Mouse (Mus musculus): Measurements from ENCODE around the gene Ubac2.

Gene Ubac2

GRCm38 (mm10) chr14:122008261-122008660, 129.8 kb downstream of the Ubac2 start:
- DNase-seq (ENCODE audit: low spot score): no peak

GRCm38 (mm10) chr14:122009502-122009901, 131.1 kb downstream of the Ubac2 start:
- DNase-seq (ENCODE audit: low spot score): peak; percentile 27

- DNase-seq (ENCODE audit: low spot score): no peak
Measured at GRCm38 (mm10) chr14:122010301-122010700, 131.9 kb downstream of the Ubac2 start.

GRCm38 (mm10) chr14:122011768-122012167, 133.3 kb downstream of the Ubac2 start:
- DNase-seq (ENCODE audit: low spot score): no peak

GRCm38 (mm10) chr14:122012193-122012592, 133.8 kb downstream of the Ubac2 start:
- no peak for DNase-seq (ENCODE audit: low spot score)

- no peak for DNase-seq (ENCODE audit: low spot score)
Measured at GRCm38 (mm10) chr14:122012814-122013213, 134.4 kb downstream of the Ubac2 start.

GRCm38 (mm10) chr14:122013417-122013951, 135.1 kb downstream of the Ubac2 start:
- DNase-seq (ENCODE audit: low spot score): no peak

GRCm38 (mm10) chr14:122017958-122018357, 139.5 kb downstream of the Ubac2 start:
- no peak for DNase-seq (ENCODE audit: low spot score)

DNA sequence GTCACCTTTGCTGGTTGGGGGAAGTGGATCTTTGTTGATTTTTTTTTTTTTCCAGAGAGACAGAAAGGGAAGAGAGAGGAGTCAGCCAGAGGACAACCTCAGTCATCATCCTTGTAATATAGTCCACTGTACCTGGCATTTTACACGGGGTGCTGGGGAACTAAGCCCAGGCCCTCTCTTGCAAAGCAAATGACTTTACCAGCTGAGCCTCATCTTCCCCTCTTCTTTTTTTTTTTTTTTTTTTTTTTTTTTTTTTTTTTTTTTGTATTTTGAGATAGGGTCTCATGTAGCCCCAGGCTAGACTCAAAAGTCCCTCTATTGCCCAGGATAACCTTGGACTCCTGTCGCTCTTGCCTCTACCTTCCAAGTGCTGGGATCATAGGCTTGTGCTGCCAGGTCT, 141.0 kb downstream of the Ubac2 start:
- DNase-seq (ENCODE audit: low spot score): no peak

DNA sequence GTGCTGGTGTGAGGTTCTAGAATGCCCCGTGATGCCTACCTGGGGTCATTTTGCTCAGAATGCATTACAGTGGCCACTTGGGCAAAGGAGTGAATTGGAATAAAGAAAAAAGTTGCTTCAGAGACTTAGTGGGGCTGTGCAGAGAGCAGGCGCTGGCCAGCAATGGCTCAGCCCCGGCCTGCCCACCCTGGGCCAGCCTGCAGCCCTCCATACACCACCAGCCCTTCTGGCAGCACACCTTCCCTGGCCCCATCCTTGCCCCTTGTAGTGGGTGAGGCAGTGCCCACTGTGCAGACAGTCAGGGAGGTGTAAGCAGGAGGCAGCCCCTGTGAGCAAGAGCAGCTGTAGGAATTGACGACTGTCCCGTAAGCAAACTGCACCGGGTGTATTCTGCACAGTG, 142.1 kb downstream of the Ubac2 start:
- DNase-seq (ENCODE audit: low spot score): no peak

GRCm38 (mm10) chr14:122023054-122023453, 144.6 kb downstream of the Ubac2 start:
- DNase-seq (ENCODE audit: low spot score): no peak

- no peak for DNase-seq (ENCODE audit: low spot score)
Measured at GRCm38 (mm10) chr14:122023928-122024327, 145.5 kb downstream of the Ubac2 start.

- DNase-seq (ENCODE audit: low spot score): no peak
Measured at GRCm38 (mm10) chr14:122028926-122029745, 150.7 kb downstream of the Ubac2 start.

GRCm38 (mm10) chr14:122029851-122030250, 151.4 kb downstream of the Ubac2 start:
- no peak for DNase-seq (ENCODE audit: low spot score)

- DNase-seq (ENCODE audit: low spot score): no peak
Measured at GRCm38 (mm10) chr14:122032045-122032444, 153.6 kb downstream of the Ubac2 start.

DNA sequence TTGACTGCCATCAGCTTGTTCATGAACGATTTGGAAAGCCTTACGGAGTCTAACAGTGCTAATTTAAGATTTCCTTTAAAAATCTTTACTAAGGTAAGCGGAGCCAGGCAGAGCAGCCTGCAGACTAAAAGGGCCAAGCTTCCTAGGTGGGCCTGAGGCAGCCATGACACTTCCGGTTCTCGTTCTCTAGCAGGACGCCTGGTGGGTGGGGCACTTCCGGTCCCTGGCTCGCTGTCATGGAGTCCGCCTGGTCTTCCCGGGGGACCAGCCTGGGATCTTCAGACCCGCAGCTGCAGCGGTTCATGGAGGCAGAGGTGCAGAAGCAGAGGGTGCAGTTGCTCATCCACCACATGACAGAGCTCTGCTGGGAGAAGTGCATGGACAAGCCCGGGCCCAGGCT, 156.0 kb downstream of the Ubac2 start, which contains the start of gene Timm8a2:
Timm8a2 (plus strand) TSS at position 224 of the 400 bp plus-strand sequence.
- DNase-seq (ENCODE audit: low spot score): no peak

GRCm38 (mm10) chr14:122035181-122035580, 156.8 kb downstream of the Ubac2 start:
- no peak for DNase-seq (ENCODE audit: low spot score)

GRCm38 (mm10) chr14:122035860-122036259, 157.4 kb downstream of the Ubac2 start:
- DNase-seq (ENCODE audit: low spot score): no peak

- DNase-seq (ENCODE audit: low spot score): no peak
Measured at GRCm38 (mm10) chr14:122038874-122039647, 160.6 kb downstream of the Ubac2 start.

DNA sequence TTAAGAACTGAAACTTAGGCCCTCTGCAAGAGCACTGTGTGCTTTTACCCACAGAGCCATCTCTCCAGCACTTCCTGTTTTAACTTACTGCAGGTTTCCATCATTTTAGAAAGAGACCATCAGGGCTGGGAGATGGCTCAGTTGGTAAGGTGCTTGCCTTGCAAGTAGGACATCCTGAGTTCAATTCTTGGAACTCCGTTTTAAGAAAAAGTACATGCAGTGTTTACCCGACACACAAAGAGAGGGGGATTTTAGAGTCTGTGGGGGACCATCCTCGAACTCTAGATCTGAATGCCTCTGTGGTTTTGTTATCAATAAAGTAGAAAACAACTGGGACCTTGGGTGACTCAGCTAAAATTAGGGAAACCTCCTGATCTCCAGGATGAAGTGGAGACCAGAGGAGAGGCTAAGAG, 163.0 kb downstream of the Ubac2 start:
- no peak for DNase-seq (ENCODE audit: low spot score)

- DNase-seq (ENCODE audit: low spot score): no peak
Measured at GRCm38 (mm10) chr14:122042142-122042694, 163.8 kb downstream of the Ubac2 start.

GRCm38 (mm10) chr14:122047784-122048183, 169.4 kb downstream of the Ubac2 start:
- no peak for DNase-seq (ENCODE audit: low spot score)

DNA sequence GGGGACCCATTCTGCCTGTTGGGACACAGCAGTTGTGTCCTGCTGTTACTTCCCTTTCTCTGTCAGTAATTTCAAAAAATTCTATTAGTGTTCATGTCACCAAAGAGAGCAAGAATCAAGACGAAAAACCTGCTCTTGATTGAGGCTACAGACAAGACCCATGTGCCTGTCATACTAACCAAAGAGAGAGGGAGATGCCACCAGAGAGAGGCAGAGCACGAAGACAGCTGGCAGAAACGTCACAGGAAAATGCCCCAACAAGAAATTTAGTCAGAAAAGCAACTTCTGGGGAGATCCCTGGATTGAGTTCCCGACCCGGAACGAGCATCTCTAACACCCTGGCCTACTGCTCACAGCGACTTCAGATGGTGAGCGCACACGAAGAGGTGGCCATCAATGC, 170.4 kb downstream of the Ubac2 start:
- DNase-seq (ENCODE audit: low spot score): no peak

All from layer of hippocampus, adult 9-10 months (tissue).